Mouse (Mus musculus): ENCODE results near the gene Mmp23.
"Not testable (repeated sequence)": the region's sequence is repeated elsewhere in the genome, so short reads cannot be mapped to it uniquely, and the experiment has no call there.

The Mmp23 gene

DNA sequence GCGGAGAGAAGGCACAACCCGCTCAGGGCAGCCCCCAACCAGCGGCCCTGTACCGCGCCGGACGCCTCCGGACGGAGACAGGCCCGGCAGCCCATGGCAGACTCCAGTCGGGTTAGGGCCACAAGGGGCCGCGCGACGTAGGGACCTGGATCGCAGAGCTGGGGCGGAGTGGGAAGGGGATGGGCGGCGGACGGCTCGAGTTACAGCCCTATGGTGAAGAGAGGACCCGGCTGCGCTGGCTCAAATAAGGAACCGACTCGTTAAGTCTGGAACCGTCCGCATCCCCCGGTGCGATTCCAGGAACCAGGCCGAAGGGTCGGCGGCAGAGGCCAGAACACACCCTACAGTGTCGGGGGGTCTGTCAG lies at the start of gene Mmp23:
Gene Mmp23, minus strand, starts transcription at position 299 of the 365 bp plus-strand sequence.
- in situ Hi-C loops (cut with MboI, MseI), result no loop called here

GRCm38 (mm10) chr4:155700425-155700824 lies 47.2 kb upstream of the Mmp23 start:
- in situ Hi-C loops (cut with MboI, MseI), result no loop called here

DNA sequence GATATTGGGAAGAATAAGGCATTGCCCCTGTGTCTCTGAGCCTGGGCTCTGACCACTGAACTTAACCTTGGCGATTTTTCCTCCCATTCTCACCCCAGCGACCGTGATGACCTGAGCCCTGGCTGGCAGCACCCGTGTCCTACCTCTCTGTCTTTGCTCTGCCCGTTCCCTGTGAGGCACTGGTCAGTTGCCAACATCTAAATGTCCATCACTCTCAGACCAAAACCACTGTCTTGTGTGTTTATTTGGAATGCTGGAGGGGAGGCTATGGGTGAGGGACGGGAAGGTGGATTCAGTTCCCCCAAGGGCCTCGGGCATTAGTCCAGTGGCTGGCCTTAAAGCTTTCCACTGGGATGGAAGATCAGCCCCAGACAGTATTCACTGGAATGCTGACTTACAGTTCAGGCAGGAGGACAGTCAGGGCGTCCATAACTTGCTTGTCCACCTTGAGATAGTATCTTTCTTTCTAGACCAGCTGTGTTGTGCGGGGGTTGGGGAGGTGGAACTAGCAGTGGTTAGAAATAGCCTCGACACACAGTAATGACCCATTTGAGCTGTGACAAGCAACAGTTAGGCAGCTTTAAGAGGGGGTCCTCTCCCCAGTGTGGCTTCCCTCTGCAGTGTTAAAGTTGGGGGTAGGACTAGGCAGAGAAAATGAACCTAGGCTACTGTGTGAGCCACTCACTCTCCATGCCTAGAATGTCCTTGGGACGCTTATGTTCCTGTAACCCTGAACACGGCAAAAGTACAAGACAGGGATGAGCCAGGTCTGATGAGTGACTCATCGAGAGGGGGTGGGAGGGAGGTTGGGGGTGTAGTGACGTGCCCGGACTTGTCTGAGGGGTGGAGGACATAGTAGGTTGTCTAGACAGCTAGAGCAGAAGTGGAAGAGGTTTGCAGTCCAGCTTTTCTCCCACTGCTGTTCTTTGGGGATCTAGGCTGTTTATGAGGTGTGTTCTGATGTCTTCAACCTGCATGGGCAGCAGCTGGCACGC lies 43.4 kb upstream of the Mmp23 start:
- in situ Hi-C loops (cut with MboI, MseI), result loop anchor here (5.0 kb wide), 1 partner anchor 54 kb away; no protein-coding TSS in a partner anchor

GRCm38 (mm10) chr4:155695531-155696062 lies 42.4 kb upstream of the Mmp23 start:
- in situ Hi-C loops (cut with MboI, MseI), result loop anchor here (5.0 kb wide), 1 partner anchor 53 kb away; no protein-coding TSS in a partner anchor

DNA sequence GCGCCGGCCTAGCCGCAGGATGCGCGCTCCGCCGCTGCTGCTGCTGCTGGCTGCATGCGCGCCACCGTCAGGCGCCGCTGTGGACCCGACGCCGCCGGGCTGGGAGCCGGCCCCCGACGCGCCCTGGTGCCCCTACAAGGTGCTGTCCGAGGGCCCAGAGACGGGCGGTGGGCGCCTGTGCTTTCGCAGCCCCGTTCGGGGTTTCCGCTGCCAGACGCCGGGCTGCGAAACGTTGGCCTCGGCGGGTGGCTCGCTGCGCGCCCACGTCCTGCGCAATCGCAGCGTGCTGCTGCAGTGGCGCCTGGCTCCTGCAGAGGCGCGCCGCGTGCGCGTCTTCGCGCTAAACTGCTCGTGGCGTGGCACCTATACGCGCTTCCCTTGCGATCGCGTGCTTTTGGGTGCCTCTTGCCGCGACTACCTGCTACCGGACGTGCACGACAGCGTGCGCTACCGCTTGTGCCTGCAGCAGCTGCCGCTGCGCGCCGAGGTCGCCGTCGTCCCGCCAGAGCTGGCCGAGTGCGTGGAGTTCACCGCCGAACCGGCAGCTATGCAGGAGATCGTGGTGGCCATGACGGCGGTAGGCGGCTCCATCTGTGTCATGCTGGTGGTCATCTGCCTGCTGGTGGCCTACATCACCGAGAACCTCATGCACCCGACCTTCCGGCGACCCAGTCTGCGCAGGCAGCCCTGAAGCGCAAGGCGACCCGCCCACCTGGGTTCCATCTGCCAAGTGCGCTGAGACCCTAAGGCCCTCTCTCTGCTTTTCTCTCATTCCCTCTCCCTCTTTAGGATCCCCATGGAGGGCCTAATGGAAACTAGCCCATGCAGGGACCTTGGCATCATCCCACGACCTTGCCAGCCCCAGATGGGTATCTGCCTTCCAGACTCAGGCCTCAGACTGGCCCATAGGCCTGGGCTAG lies 41.6 kb upstream of the Mmp23 start:
- in situ Hi-C loops (cut with MboI, MseI), result loop anchor here (5.0 kb wide), 1 partner anchor 52 kb away; no protein-coding TSS in a partner anchor

GRCm38 (mm10) chr4:155694111-155694481 lies 40.9 kb upstream of the Mmp23 start, which contains the start of gene Fndc10:
Gene Fndc10 (plus strand): TSS chr4:155694342.
- in situ Hi-C loops (cut with MboI, MseI), result no loop called here

DNA sequence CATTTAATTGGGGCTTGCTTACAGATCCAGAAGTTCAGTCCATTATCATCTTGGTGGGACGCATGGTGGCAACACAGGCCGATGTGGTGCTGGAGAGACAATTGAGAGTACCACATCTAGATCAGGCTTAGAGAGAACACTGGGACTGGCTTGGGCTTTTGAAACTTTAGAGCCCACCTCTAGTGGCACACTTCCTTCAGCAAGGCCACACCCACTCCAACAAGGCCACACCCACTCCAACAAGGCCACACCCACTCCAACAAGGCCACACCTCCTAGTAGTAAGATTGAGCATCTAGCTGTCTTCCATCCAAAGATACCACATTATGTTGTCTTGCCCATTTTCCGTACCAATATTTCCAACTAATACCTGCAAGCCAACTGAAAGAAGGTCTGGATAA lies 39.2 kb upstream of the Mmp23 start:
- in situ Hi-C loops (cut with MboI, MseI), result no loop called here

- in situ Hi-C loops (cut with MboI, MseI), result no loop called here
Observed at GRCm38 (mm10) chr4:155690571-155691375, 37.6 kb upstream of the Mmp23 start.

DNA sequence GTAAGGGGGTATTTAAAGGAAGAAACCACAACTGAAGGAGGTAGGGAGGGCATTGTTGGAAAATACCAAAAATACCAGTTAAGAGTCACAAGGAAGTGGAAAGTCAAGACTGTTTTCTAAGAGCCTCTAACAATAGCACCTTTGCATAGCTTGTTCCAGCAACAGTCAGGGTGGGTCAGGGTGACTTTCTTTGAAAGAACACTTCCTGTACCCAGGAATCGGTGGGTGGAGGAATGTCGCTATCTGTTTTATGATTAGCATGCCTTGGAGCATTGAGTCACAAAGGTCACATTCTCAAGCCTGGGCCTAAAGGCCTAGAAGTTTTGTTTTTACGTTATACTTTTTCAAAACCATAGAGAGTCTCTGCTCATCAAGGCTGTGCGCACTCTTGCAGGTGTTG lies 34.6 kb upstream of the Mmp23 start:
- in situ Hi-C loops (cut with MboI, MseI), result not testable (repeated sequence)

GRCm38 (mm10) chr4:155683670-155684277 lies 30.6 kb upstream of the Mmp23 start:
- in situ Hi-C loops (cut with MboI, MseI), result not testable (repeated sequence)

GRCm38 (mm10) chr4:155675991-155676390 lies 22.8 kb upstream of the Mmp23 start:
- in situ Hi-C loops (cut with MboI, MseI), result no loop called here

DNA sequence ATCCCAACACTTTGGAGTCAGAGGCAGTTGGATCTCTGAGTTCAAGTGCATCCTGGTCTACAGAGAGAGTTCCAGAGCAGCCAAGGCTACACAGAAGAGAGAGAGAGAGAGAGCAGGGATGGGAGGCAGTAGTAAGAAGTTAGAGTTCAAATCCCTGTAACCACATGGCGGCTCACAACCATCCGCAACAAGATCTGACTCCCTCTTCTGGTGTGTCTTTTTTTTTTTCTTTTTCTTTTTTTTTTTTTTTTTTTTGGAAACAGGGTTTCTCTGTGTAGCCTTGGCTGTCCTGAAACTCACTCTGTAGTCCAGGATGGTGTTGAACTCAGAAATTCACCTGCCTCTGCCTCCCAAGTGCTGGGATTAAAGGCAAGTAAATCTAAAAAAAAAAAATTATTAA lies 18.9 kb upstream of the Mmp23 start:
- in situ Hi-C loops (cut with MboI, MseI), result no loop called here

DNA sequence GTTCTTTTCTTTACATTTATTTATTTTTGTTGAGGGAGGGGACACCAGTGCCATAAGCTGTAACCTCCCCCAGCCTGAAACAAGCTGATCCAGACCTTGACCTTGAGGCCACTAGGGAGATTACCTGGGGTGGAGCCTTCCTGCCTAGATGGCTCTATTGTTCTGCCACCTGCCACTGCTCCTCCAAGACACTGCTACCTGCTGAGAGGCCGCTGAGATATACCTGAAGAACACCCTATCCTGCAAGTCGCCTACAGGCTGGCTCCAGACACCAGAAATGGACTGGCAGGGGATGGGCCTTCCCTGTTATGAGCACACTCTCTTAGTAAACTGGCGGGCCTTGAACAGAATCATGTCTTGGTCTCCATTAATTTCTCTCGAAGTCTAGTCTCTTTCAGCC lies 17.1 kb upstream of the Mmp23 start:
- in situ Hi-C loops (cut with MboI, MseI), result not testable (repeated sequence)

DNA sequence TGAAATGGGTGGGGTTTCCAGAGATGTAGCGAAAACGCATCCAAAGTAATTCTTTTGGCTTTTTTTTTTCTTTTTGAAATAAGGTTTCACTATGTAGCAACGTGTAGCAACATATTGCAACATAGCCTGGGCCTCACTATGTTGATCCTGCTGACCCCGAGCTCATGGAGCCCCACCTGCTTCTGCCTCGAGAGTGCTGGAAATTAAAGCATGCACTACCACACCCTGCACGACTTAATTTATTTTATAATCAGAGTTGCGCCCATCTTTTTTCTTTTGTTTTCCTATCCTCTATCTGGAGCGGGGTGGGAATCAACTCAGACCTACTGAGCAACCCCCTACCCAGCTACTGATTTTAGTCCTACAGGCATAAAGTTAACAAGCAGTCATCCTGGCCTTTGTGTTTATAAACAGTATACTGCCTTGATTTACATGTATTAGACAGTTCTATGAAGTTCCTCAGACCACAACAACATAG lies 16.5 kb upstream of the Mmp23 start:
- in situ Hi-C loops (cut with MboI, MseI), result no loop called here

- in situ Hi-C loops (cut with MboI, MseI), result no loop called here
Observed at GRCm38 (mm10) chr4:155668689-155669597, 15.8 kb upstream of the Mmp23 start, which contains the start of gene Mib2. Gene Mib2 (minus strand): TSS chr4:155669198.

DNA sequence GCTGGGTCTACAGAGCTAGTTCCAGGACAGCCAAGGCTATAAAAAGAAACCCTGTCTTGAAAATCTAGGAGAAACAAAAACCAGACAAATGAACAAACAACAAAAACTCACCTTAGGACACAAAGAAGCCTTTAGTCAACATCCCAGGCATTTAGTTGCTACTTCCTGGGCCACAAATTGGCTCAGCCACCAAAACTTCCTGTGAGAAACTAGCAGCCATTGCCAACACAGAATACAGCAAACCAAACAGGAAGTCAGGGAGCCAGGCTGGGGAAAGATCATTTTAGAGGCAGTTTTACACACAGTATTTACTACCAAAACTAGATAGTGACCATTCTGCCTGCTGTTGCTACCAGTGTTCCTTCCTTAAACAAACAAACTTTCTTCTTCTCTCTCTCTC lies 13.7 kb upstream of the Mmp23 start:
- in situ Hi-C loops (cut with MboI, MseI), result no loop called here

- in situ Hi-C loops (cut with MboI, MseI), result no loop called here
Observed at GRCm38 (mm10) chr4:155660641-155661040, 7.5 kb upstream of the Mmp23 start.

GRCm38 (mm10) chr4:155658961-155659360 lies 5.8 kb upstream of the Mmp23 start:
- in situ Hi-C loops (cut with MboI, MseI), result no loop called here

GRCm38 (mm10) chr4:155656214-155656751 lies 3.1 kb upstream of the Mmp23 start:
- in situ Hi-C loops (cut with MboI, MseI), result no loop called here
